Mouse (Mus musculus): Measurements from ENCODE around the gene Slc47a1.

The Slc47a1 gene

GRCm38 (mm10) chr11:61381272-61381671 is 3.1 kb upstream of the Slc47a1 start:
- in situ Hi-C loops (cut with MboI, MseI), result loop anchor here (25.0 kb wide), 1 partner anchor 169 kb away; the partner anchor contains the start of gene Aldh3a1

GRCm38 (mm10) chr11:61378651-61379050 is 506 bp upstream of the Slc47a1 start:
- in situ Hi-C loops (cut with MboI, MseI), result loop anchor here (25.0 kb wide), 1 partner anchor 166 kb away; the partner anchor contains the start of gene Aldh3a1

- in situ Hi-C loops (cut with MboI, MseI), result no loop called here
Measured at GRCm38 (mm10) chr11:61368668-61369067, 9.5 kb downstream of the Slc47a1 start.

GRCm38 (mm10) chr11:61366517-61367273 is 11.4 kb downstream of the Slc47a1 start:
- in situ Hi-C loops (cut with MboI, MseI), result no loop called here

- in situ Hi-C loops (cut with MboI, MseI), result no loop called here
Measured at GRCm38 (mm10) chr11:61365938-61366337, 12.2 kb downstream of the Slc47a1 start.

GRCm38 (mm10) chr11:61364096-61364495 is 14.0 kb downstream of the Slc47a1 start:
- in situ Hi-C loops (cut with MboI, MseI), result no loop called here

- in situ Hi-C loops (cut with MboI, MseI), result no loop called here
Measured at GRCm38 (mm10) chr11:61361515-61362190, 16.5 kb downstream of the Slc47a1 start.

- in situ Hi-C loops (cut with MboI, MseI), result no loop called here
Measured at GRCm38 (mm10) chr11:61356600-61356999, 21.5 kb downstream of the Slc47a1 start.

- in situ Hi-C loops (cut with MboI, MseI), result no loop called here
Measured at GRCm38 (mm10) chr11:61356111-61356510, 22.0 kb downstream of the Slc47a1 start.

GRCm38 (mm10) chr11:61355351-61355750 is 22.8 kb downstream of the Slc47a1 start:
- in situ Hi-C loops (cut with MboI, MseI), result no loop called here

- in situ Hi-C loops (cut with MboI, MseI), result loop anchor here (5.0 kb wide), 1 partner anchor 53 kb away; no protein-coding TSS in a partner anchor
Measured at GRCm38 (mm10) chr11:61354346-61354745, 23.8 kb downstream of the Slc47a1 start.

- in situ Hi-C loops (cut with MboI, MseI), result loop anchor here (5.0 kb wide), 1 partner anchor 54 kb away; no protein-coding TSS in a partner anchor
Measured at GRCm38 (mm10) chr11:61353038-61353437, 25.1 kb downstream of the Slc47a1 start.

- in situ Hi-C loops (cut with MboI, MseI), result loop anchor here (5.0 kb wide), 1 partner anchor 55 kb away; no protein-coding TSS in a partner anchor
Measured at GRCm38 (mm10) chr11:61352138-61352651, 25.9 kb downstream of the Slc47a1 start.

- in situ Hi-C loops (cut with MboI, MseI), result no loop called here
Measured at GRCm38 (mm10) chr11:61349337-61349736, 28.8 kb downstream of the Slc47a1 start.

- in situ Hi-C loops (cut with MboI, MseI), result no loop called here
Measured at GRCm38 (mm10) chr11:61346133-61346532, 32.0 kb downstream of the Slc47a1 start.

- in situ Hi-C loops (cut with MboI, MseI), result no loop called here
Measured at GRCm38 (mm10) chr11:61342505-61343420, 35.4 kb downstream of the Slc47a1 start, which contains the start of gene Slc47a2. Slc47a2 (minus strand) TSS chr11:61342860.

GRCm38 (mm10) chr11:61341971-61342370 is 36.2 kb downstream of the Slc47a1 start:
- in situ Hi-C loops (cut with MboI, MseI), result no loop called here

- in situ Hi-C loops (cut with MboI, MseI), result no loop called here
Measured at GRCm38 (mm10) chr11:61341233-61341632, 36.9 kb downstream of the Slc47a1 start.

- in situ Hi-C loops (cut with MboI, MseI), result no loop called here
Measured at GRCm38 (mm10) chr11:61340374-61340773, 37.8 kb downstream of the Slc47a1 start.

- in situ Hi-C loops (cut with MboI, MseI), result no loop called here
Measured at GRCm38 (mm10) chr11:61337586-61337985, 40.6 kb downstream of the Slc47a1 start.
